Mouse (Mus musculus): ENCODE data around the gene Gm13178.

Gm13178 gene

GRCm38 (mm10) chr4:144721304-144721703 lies at the start of gene Gm13178:
Gene Gm13178, minus strand, starts transcription at chr4:144721404.
- DNase-seq (ENCODE audit: low read depth, low spot score): no peak

- peak; percentile 30 for DNase-seq (ENCODE audit: low read depth, low spot score)
Measured at GRCm38 (mm10) chr4:144765722-144766121, 44.5 kb upstream of the Gm13178 start.

GRCm38 (mm10) chr4:144749139-144749538 lies 27.9 kb upstream of the Gm13178 start:
- DNase-seq (ENCODE audit: low read depth, low spot score): no peak

GRCm38 (mm10) chr4:144719691-144720090 lies 1.5 kb downstream of the Gm13178 start:
- DNase-seq (ENCODE audit: low read depth, low spot score): no peak

- DNase-seq (ENCODE audit: low read depth, low spot score): no peak
Measured at GRCm38 (mm10) chr4:144718288-144718687, 2.9 kb downstream of the Gm13178 start.

- no peak for DNase-seq (ENCODE audit: low read depth, low spot score)
Measured at GRCm38 (mm10) chr4:144686268-144686667, 34.9 kb downstream of the Gm13178 start, which contains the start of gene Gm436. Gene Gm436, minus strand, starts transcription at chr4:144686368.
